ENCODE assay signal across 8 mouse cellular contexts in the genomic region with DNA sequence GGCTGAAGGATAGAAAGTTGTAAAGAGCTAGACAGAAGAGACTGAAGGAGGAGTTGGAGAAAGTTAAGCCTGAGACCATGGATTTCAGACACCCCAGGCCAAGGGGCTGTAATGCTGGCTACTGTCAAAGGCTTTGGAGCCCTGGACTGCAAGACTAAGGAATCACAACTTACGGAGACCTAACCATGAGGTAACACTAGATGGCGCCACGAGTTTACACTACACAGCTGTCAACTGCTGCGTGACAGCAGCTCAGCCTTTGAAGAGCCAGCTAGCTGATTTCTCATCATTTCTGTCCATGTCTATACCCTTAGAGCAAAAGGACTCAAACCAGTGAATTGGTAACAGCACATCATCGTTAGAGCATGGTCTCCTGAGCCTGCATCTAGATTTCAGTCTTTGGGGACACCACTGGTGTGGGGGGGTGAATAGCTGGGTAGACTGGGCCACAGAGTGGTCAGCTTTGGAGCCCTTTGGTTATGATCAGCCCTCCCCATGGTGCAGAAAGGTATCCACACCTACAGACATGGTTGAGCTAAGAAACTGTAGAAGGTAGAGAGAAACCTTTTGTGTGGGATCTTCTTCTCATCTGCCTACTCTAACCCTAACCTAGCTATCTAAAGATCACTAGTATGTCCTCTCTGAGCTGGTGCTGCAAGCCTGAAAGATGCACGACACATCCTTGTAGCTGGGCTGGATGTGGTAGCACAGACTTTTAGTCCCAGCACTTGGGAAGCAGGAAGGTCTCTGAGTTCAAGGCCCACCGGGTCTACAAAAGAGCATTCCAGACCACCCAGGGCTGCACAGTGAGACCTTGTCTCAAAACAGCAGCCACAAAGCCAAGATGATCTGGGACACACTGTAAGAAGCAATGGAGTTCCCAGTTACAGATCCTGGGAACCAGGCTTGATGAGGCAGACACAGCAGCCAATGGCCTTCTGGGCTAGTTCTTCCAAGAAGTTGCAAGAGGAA. TPM values are rescaled to one million over a fixed set of nuclear protein-coding genes. Genes with fewer than 3 reads are reported as not detected.
DNase-seq lines count a peak whose midpoint lies in the region; ATAC-seq lines count a peak whose summit lies in the region.

No protein-coding gene starts in this region.

- no peak overlapping the region for H3K4me3 ChIP-seq in hindbrain, embryonic 13.5 days

- peaks cover 15% of the 10 kb centered on the region for H3K36me3 ChIP-seq in hindbrain, embryonic 13.5 days

- H3K4me1 ChIP-seq in hindbrain, embryonic 13.5 days (replicated peaks), result no peaks in the 10 kb centered on the region

- 19% methylated on average over 7 of the region's 7 CpGs for WGBS in hindbrain, embryonic 13.5 days

- H3K9ac ChIP-seq in hindbrain, embryonic 13.5 days, result no peak overlapping the region

- no peak overlapping the region for H3K4me2 ChIP-seq in hindbrain, embryonic 13.5 days

- H3K27ac ChIP-seq in hindbrain, embryonic 13.5 days, result no peak overlapping the region

- no peaks in the 10 kb centered on the region for H3K9me3 ChIP-seq in hindbrain, embryonic 13.5 days

- H3K27me3 ChIP-seq in hindbrain, embryonic 13.5 days, result peaks cover 36% of the 10 kb centered on the region

- ATAC-seq in hindbrain, embryonic 13.5 days (ENCODE audit: low FRiP score), result peak; percentile 77

- DNase-seq in MEL-GATA-1-ER (ENCODE audit: extremely low read depth, low read depth), result peak; percentile 61
- peak; percentile 71 for DNase-seq in cerebellum, adult 8-10 months
- DNase-seq in forelimb bud, embryonic 11.5 days (ENCODE audit: low read depth, low spot score), result peak; percentile 93
- DNase-seq in layer of hippocampus, postnatal 10 days (ENCODE audit: low spot score in 2 of 2), result peak; percentile 89 to 92
- DNase-seq in lung, postnatal 10 days, result peak; percentile 91
- peak; percentile 69 for DNase-seq in retina, adult 2 months (ENCODE audit: low read depth, low spot score)
- DNase-seq in thymus, postnatal 14 days, result peak; percentile 83

RNA-seq across cellular contexts. Expression of gene Hs3st6, which starts 7.0 kb away (rescaled TPM):
- 0.28 and 0.45 TPM in 2 replicates for polyA plus RNA-seq in hindbrain, embryonic 13.5 days (2015; fragmentation: Nextera tagmentation; extraction: Ambion mirVana)
- total RNA-seq in layer of hippocampus, postnatal 10 days (2021), result under 1 TPM in 1 of 2 experiments, not detected in 1; 0.40 TPM

RNA-seq across cellular contexts. Expression of gene Msrb1, which starts 9.4 kb away (rescaled TPM):
- polyA plus RNA-seq in hindbrain, embryonic 13.5 days (2015; fragmentation: Nextera tagmentation; extraction: Ambion mirVana), result 20.2 and 24.0 TPM in 2 replicates
- total RNA-seq in layer of hippocampus, postnatal 10 days (2021), result 10 to 100 TPM; 46.7 to 47.5 TPM

RNA-seq across cellular contexts. Expression of gene Rpl3l, which starts 18.2 kb away (rescaled TPM):
- polyA plus RNA-seq in hindbrain, embryonic 13.5 days (2015; fragmentation: Nextera tagmentation; extraction: Ambion mirVana), result not detected in 2 replicates
- total RNA-seq in layer of hippocampus, postnatal 10 days (2021), result under 1 TPM; 0.53 to 0.62 TPM

RNA-seq across cellular contexts. Expression of gene Ndufb10, which starts 21.5 kb away (rescaled TPM):
- polyA plus RNA-seq in hindbrain, embryonic 13.5 days (2015; fragmentation: Nextera tagmentation; extraction: Ambion mirVana), result 259 and 262 TPM in 2 replicates
- 100 to 1,000 TPM; 180 to 197 TPM for total RNA-seq in layer of hippocampus, postnatal 10 days (2021)

RNA-seq across cellular contexts. Expression of gene Rps2, which starts 27.9 kb away (rescaled TPM):
- 782 and 783 TPM in 2 replicates for polyA plus RNA-seq in hindbrain, embryonic 13.5 days (2015; fragmentation: Nextera tagmentation; extraction: Ambion mirVana)
- 100 to 1,000 TPM; 563 to 651 TPM for total RNA-seq in layer of hippocampus, postnatal 10 days (2021)
